Mouse (Mus musculus): ENCODE results near the gene Hand2. TPM values are rescaled to one million over a fixed set of nuclear protein-coding genes. Genes with fewer than 3 reads are reported as not detected.

Gene Hand2
- under 1 TPM in 1 of 2 experiments, not detected in 1; 0.21 TPM for total RNA-seq (2021)
- long read RNA-seq, experiment 1: 0 reads
- long read RNA-seq, experiment 2: 0 reads

DNA sequence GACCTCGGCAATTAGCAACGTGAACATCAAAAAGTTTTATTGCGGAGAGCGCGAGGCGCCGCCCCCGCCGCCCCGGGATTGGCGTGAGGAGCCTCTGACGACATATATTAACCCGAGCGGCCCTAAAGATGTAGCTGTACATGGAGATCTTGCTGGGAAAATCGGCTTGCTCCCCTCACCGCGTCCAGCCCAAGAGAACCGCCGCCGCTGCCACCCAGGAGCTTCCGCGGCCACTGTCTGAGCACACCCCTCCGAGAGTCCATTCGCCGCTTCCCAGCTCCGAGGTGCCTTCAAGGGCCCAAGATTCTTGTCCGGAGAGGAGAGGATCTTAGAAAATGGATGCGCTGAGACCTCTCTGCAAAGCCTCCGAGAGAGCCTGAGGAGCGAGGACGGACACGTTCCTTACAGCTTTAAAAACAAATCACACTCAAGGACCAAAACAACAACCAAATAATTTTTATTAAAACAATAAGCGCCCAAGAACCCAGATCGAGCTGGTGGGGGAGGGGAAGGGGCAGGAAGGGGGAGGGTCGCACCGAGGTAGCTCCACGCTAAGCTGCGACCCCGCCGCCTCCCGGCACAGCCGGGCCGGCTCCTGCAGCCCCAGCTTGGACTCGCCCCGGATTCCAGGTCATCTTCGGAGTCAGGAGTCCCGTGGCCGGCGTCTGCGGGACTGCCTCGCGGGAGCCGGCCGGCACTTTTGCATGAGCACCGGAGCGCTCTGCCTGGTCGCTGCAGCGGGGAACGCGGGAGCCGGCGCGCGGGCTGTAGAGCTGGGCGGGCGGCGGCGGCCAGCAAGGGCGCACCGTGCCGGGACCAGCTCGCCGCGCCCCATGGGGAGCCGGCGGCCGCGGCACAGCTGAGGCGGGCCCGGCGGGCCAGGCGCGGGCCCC, at the start of gene Hand2:
Hand2 (plus strand) TSS at position 133 of the 893 bp plus-strand sequence.
- DNase-seq: no peak

DNA sequence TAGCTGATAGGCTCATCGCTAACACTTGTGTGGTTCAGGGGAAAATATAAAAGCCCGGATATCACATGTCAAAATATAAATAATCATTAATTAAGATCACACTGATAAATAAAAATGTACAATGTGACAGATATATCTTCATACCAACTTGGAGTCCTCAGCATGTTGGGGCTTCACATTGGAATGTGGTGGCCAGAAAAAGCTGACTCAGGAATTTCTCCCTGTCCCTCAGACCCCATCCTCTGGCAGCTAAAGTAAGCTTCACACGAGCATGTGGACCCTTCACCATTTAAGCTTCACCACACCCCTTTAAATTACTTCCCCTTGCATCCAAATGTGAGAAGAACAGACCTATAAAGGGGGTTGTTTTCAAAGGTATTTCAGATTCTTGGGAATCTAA, 47.7 kb upstream of the Hand2 start:
- DNase-seq: no peak

DNA sequence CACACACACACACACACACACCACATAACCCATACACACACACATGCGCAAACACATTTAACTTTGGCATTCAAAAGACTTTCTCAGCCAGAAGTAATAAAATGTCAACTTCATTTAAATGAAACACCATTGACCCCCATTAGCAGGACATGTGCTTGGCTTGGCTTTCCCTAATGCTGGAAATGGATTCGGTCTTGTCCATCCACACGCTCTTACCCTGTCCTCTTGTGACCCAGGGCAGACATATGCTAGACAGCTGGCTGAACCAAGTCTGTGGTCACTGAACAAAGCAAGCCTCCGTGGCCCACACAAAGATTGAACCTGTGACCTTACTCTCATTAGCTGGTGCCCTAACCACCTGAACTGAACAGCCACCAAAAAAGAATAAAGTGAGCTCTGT, 27.3 kb upstream of the Hand2 start:
- DNase-seq: no peak

DNA sequence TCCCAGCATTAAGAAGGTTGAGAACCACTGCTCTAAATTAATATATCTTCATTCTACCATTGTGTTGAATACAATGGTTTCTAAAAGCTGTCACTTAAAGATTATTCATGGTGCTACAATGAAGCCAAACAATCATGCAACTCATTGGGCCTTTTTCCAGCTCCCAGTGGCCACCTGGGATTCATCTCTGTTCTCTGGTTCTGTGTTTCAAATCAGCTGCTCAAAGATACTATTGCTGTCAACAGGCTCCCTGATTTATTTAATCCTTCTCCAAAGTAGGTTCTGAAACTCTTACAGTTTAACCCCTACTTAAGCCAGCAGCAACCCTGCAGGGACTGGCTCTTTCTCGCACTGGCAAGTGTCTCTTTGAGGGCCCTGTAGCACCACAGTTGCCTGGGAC, 17.3 kb upstream of the Hand2 start:
- DNase-seq: no peak

DNA sequence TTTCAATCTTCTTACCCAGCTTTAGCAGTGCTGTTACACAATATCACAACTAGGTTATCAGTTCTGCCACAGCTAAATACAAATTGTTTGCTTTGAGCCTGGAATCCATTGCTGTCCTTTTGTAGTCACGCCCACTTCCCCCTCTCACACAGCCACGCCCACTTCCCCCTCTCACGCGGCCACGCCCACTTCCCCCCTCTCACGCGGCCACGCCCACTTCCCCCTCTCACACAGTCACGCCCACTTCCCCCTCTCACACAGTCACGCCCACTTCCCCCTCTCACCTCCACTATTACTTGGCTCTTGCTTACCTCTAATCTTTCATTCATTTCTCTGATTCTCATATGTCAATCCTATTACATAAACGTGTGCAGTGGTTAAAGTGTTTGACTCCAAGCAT, 15.8 kb upstream of the Hand2 start:
- no peak for DNase-seq

DNA sequence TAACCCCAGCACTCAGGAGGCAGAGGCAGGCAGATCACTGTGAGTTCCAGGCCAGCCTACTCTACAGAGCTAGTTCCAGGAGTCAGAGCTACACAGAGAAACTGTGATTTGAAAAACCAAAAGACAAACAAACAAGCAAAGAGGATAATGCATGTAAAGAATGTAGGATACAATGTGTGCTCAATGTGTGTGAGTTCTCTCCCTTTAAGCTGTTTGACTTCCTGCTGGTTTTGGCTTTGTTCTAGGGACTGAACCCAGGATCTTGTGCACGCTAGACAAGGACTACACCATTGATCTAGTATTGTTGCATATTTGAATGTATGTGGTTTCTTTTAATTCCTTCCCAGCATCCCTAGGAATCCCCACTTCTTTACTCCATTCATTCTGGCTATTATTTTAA, 14.3 kb upstream of the Hand2 start:
- no peak for DNase-seq

DNA sequence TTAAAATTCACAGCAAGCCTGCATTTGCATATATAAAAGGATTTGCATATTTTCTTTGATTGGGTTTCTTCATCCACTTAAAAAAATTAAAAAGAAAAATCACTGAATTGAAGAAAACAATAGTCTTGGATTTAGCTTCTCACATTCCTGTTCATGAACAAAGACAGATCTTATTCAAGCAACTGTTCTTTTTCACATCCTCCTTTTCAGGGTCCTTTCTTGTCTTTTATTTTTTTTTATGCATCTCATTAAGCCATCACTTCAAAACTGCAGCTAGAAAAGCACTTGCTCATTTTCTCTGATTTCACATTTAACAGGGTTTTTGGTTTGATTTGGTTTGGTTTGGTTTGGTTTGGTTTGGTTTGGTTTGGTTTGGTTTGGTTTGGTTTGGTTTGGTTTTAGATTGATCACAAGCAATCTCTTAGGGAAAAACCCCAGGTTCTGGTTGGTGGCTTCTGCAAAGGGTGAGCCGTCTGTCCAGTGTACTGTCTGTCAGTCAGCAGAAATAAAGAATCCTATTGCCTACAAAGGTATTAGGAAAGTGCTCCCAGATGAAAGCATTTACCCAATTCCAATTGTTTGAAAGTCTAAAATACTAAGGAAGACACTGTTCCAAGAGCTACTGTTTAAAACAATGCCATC, 10.8 kb upstream of the Hand2 start:
- DNase-seq: no peak

DNA sequence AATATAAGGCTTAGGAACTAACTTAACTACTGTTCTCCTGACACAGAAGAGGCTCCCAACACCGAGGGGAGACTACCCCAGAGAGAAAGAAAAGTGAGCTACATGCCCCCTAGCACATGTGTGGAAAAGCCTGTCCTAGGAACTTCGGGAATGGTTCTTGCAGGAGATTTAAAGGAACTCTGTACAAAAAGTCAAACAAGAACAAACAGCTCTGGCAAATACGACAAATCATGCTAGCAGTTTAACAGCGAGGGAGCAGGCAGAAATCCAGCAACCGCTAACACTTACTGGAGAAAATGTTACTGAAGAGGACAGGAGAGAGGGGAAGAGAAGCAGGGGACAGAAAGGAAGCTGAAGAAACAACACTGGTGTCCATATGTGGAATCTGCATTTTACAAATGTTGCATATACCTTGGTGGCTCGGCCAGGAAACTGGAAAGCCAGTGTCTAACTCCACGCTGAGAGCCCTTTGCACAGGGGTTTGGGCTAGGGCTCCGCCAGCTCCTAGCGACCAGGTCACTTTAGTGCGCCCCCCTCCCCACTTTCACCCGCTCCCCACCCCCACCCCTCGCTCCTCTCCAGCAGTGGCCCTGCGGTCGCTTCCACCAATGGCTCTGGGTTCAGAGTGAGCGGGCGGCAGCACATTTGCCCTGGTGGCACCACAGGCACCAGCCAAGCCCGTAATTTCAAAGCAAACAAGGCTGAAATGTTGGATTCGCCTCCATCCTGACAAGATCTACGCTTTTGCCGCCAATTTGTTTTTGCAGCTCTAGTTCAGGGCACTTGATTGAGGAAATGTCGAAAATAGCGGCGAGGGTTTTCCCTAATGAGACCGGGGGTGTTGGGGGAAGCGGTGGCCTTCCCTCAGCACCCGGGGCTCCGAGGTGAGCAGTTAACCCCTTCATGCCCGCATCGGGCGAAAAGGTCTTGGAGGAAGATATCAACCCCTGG, 8.5 kb upstream of the Hand2 start:
- DNase-seq: no peak

DNA sequence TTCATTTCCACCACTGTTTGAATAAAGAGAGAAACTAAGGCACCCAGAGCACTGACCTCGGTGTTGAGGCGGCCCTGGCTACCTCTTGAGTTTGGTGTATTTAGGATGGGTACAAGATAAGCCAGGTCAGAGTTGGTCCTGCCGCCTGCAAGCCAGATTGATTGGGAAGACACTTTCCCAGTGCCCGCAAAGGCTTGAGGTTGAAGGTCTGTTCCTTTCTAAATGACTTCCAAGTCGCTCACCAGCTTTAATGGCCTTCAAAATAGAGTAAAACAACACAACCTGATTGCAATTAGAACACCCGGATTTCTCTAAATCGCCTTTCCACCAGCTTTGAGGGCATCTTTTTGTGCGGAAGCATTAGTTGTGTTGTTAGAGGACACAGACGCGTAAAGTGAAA, 7.2 kb upstream of the Hand2 start:
- DNase-seq: no peak

DNA sequence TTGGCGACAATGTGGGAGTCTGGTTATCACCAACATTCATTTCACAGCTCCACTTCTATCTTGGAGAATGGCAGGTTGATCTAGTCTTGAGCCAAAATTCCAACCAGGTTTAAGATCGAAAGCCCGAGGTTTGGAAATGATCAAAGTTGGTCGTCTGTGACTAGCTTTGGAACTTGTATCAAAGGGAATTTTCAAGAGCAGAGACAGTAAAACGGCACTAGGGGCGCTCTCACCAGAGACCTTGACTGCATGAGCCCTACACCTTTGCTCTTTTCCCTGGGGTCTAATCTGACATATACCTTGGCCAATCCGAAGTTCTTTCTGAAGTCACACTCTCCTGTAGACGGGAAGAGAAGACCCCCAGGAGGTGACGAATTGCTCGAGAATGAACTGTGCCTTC, 6.6 kb upstream of the Hand2 start:
- no peak for DNase-seq

DNA sequence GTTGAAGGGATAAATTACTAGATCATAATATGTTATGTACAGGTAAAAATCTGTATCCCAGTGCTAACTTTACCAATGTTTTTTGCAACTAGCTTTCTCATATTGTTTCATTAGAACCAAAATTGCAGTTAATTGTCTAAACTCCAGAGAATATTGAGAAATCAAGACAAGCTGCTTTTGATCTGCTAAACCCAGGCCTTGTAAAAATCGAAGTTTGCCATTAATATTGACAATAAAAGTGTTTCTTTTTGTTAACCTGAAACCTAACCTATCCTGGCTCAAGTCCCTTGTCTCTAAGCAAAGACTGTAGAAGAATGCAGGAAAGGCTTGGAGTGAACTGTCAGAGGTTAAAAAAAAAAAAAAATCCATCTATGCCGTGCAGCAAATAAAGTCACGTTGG, 5.3 kb upstream of the Hand2 start:
- DNase-seq: no peak

DNA sequence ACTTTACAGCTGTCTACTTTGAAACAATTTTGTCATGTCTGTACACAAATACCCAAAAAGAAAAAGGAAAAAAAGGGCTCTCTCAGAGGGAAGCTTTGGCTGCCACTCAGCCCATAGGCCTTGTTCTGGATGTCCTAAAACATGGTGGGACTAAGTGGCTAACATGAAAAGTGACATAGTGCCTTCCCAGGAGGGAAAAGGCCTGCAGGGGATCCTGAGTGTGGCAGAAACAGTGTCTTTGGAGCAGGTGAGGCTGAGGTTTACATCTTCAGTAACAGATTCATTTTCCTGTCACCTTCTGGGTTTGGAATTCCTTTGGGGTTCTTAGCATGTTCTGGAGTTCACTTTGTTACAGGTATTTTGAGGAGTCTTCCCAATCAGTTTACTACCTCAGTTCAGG, 3.7 kb upstream of the Hand2 start:
- no peak for DNase-seq

DNA sequence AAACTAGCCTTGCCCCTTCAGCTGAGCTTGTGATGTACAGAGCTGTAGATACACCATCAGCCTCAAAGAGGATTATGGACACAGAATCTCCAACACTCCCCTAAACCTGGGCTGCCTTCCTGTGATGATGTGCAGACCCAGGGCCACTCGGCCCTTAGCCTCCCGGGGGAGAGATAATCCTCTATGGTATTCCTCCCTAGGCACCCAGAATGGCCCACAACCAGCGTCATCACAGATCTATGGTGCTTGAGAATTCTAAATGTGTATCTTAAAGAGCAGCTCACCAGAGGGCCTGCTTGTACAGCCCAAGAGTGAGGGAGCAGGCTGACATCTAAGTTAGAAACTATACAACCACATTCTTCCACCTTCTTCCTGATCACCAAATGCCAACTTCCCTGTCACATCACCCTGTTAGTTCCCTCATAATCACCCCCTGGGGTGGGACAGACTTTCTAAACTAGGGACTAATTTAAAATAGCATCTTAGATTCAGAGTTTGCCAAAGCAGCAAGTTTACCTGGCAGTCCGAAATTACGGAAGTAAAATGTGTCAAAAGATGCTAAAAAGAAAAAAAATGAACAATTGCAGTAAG, 2.8 kb upstream of the Hand2 start:
- DNase-seq: no peak

DNA sequence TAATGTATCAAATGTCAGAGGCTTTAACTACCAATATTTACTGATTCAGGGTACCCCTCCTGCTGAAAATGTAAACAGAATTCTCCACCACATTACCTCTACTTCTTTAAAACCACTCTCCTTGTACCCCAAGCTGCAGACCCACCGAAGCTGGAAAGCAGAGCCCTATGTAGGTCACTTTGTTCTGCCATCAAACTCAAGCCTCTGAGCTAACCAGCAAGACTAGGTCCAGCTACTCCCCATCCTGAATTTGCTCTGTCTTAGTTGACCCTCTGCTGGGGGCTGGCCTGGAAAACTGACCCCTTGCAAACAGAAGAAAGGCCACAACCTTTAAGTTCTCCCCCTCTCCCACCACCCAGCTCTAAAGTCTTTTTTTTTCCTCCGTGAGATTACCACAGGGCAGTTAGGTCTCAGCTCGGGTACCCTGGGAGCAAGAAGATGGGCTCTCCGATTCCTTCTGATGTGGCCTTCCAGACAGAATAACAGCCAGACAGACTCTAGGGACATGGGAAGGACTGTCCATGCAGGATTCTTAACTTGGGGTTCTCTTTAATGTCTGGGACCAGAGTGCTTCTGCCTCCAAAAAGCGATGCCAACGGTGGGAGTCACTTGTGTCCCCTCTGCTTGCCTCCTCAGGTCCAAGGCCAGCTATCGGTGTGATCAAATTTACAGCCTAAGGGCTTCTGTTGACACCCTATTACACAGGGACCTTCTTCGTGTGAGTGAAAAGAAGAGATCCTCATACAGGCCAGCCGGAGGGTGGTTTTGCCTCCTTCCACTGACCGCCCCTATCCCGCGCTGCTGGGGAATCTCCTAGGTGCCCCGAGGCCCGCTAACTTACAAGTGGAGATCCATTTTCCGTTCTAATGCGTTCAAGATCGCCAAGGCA, 1.4 kb upstream of the Hand2 start:
- DNase-seq: no peak

DNA sequence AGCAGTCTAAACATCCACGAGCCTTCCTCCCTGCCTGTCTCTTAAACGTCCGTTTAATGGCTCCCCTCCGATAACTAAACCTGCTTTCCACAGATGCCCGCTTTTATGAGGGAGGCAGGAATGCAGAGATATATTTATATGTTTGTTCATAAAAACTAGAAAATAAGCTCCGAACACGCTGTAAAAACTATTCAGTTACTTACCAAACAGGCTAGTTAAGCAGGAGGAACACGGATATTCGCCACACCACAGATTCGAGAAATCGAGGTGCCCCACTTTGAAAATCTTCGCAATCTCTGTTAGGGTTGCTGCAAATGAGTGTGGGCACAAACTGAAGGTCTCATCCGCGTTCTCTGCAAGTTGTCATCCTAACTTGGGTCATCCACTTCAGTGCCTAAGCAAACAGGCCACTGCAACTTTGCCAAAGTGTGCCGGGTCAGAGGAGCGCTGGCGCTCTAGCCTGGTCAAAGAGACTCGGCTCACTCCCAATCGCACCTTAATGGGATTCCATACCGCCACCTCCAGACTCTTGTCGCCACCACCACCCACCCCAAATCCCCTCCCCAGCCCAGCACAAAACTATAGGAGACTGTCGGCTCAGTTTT, 700 bp upstream of the Hand2 start:
- no peak for DNase-seq

DNA sequence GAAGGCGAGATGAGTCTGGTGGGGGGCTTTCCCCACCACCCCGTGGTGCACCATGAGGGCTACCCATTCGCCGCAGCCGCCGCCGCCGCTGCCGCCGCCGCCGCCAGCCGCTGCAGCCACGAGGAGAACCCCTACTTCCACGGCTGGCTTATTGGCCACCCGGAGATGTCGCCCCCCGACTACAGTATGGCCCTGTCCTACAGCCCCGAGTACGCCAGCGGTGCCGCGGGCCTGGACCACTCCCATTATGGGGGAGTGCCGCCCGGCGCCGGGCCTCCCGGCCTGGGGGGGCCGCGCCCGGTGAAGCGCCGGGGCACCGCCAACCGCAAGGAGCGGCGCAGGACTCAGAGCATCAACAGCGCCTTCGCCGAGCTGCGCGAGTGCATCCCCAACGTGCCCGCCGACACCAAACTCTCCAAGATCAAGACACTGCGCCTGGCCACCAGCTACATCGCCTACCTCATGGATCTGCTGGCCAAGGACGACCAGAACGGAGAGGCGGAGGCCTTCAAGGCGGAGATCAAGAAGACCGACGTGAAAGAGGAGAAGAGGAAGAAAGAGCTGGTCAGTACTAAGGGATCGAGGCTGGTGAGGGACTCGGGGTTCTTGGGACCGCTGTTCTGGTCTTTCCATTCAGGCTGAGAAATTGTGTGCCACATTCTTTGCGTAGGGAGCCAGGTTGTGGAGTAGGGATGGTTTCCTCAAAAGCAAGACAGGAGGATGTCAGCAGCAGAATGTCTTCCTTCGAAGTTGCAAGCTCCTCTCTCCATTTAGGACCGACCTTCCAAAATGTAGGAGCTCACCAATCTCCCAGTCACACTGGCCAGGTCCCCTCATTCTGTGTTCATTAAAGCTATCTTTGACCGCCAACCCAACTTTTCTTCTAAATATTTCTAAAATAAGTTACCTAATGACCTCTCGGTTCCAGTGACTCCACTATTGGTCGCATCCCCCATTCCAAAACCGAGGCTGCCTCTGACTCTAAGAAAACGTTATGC, 1.4 kb downstream of the Hand2 start:
- DNase-seq: no peak

DNA sequence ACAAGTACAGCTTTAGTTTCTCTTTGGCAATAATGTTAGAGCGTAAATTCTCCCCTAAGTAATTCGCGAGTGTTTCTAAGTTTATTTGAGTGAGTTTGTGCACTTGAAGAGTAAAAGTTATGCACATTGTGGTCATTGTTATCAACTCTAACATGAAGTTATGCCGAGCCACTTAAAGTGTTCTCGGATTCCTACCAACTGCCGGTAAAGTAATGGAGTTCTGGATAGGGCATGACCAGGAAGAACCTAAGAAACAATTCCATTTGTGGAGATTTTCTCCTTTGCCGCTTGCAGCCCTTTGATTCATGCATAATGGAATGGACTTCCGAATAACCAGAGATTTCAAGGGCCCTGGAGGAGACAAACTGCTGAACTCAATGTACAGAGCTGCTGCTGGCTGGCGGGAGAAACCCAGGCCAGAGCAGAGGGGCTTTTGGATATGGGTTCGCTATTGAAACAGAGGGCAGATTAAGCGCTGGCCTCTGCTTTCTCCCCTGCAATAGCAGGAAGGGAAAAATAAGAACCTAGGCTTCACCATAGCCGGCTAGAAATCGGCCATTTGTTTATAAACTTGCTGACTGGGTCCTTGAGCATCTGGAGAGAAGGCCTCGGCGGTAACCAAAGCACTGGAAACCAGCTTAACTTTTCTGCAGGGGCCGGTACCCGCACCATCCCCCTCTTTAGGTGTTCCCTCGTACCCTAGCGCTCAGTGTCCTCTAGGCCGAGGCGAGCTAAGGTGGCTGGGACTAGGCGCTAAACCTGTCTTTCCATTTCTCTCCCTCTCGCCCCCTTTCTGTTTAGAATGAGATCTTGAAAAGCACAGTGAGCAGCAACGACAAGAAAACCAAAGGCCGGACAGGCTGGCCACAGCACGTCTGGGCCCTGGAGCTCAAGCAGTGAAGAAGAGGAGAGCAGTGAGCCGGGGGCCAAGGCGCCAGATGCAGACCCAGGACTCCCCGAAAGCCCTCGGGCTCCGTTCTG, 2.5 kb downstream of the Hand2 start:
- no peak for DNase-seq

DNA sequence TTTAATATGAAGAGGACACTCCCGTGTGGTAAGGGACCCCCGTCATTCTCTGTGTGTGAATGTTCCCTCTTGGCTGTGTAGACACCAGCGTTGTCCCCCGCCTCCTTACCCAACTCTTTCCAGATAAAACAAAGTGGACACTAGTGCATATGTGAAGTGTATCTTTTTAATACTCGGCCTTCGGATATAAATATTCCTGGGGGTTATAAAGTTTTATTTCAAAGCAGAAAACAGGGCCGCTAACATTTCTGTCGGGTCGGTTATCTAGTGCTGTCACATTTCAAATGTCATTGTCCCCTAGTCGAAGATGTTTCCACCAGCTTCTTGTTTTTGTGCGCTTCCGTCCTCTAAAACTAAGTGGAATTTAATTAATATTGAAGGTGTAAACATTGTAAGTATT, 3.3 kb downstream of the Hand2 start:
- DNase-seq: no peak
